Mouse (Mus musculus): Measurements from ENCODE around the gene Glis1. TPM values are rescaled to one million over a fixed set of nuclear protein-coding genes. Genes with fewer than 3 reads are reported as not detected.

Gene Glis1
- polyA plus RNA-seq, 2 experiments, result 0.10 to 0.35 TPM

DNA sequence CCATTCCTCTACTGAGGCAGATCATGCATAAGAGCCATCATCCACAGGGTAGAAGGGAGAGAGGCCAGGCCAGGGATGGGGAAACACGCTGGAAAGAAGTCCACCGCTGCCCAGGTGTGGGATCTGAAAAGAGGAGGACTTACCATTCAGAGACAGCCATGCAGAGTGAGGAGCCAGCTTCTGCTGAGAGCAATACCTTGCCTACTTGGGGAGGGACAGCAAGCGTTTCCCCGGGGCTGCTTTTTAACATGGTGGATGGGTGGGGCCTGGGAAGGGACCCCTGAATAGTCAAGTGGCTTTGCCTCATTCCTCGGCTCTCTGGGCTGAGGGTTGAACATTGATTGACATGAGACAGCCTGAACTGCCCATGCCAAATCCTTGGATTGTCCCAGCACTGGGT, 85.7 kb downstream of the Glis1 start:
- no peaks in the 10 kb centered on the region for H3K27me3 ChIP-seq (ENCODE audit: control insufficient read depth, insufficient read depth, low read length)
- ATAC-seq (ENCODE audit: insufficient read depth), result no peak
- H3K27ac ChIP-seq, result no peak overlapping the region
- no peak overlapping the region for H3K4me3 ChIP-seq (ENCODE audit: insufficient read depth in 1 of 2, low read depth in 2 of 2, low read length in 2 of 2)
- no peak for DNase-seq (ENCODE audit: low read depth in 3 of 3, low spot score in 3 of 3)
- no peaks in the 10 kb centered on the region for H3K4me1 ChIP-seq (replicated peaks; ENCODE audit: control insufficient read depth in 2 of 2, insufficient read depth in 2 of 2, low read length in 1 of 2)
- no peak for TF ChIP-seq CTCF (IDR thresholded peaks at IDR 0.05; ENCODE audit: low read depth)
- no peak for TF ChIP-seq EP300 (IDR thresholded peaks at IDR 0.05; ENCODE audit: low read depth)
- H3K9ac ChIP-seq (replicated peaks), result no peak overlapping the region
- H3K36me3 ChIP-seq (replicated peaks; ENCODE audit: control insufficient read depth, insufficient read depth, low read depth), result no peaks in the 10 kb centered on the region
- no peaks in the 10 kb centered on the region for H3K9me3 ChIP-seq (ENCODE audit: control insufficient read depth, low read length)
- no peak overlapping the region for H3K4me2 ChIP-seq (ENCODE audit: low read depth)
- WGBS (ENCODE audit: insufficient replicate concordance), result 66% methylated on average over 5 of the region's 5 CpGs

DNA sequence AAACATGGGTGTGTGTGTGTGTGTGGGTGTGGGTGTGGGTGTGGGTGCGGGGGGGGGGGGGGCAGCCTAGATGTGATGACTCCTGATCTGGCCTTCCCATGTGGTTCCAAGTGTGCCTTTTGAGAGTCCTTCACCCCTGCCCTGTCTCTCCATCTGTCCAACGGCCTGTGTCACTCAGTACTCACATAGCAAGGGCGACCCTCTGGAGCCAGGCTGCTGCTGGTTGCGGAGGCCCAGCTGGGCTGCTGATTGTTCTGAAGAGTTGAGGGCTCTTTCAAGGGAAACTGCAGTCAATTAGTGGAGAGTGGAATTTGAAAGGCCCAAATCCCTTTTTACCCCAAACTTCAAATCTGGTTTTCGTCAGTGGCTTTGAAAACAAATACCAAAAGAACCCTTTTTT, 86.4 kb downstream of the Glis1 start:
- no peak overlapping the region for H3K27ac ChIP-seq
- no peak for ATAC-seq (ENCODE audit: insufficient read depth)
- WGBS (ENCODE audit: insufficient replicate concordance), result 71% methylated on average over 4 of the region's 5 CpGs

DNA sequence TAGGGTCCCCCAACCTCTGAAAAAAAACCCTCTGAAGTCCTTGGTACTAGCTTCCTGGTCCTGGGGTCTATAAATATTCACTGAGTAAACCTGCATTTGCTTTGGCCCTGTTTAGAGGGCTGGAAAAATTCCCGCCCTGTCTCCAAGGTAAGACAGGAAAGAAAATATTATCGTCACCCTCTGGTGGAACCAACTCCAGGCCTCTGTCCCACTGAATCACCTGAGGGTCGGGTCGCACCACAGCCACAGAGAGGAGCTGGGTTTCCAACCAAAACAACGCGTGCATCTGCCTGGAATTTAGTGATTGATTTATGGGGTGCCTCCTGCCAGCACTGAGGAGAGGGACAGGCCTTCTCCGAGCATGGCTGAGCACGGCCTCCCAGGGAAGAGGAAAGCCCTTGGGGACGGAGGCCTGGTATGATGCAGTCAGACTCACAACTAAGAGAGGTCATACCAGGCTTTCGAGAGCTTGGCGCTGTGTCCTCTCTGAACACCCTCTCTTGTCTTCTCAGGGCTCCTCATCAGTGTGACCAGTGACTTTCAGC, 89.3 kb downstream of the Glis1 start:
- Histone ChIP-seq H3K9me3 (ENCODE audit: control insufficient read depth, low read length) (no peaks in the 10 kb centered on the region), H3K4me2 (ENCODE audit: low read depth) (no peak overlapping the region), H3K4me1 (replicated peaks; ENCODE audit: control insufficient read depth in 2 of 2, insufficient read depth in 2 of 2, low read length in 1 of 2) (no peaks in the 10 kb centered on the region), H3K9ac (replicated peaks) (no peak overlapping the region), H3K36me3 (replicated peaks; ENCODE audit: control insufficient read depth, insufficient read depth, low read depth) (no peaks in the 10 kb centered on the region), H3K4me3 (ENCODE audit: insufficient read depth in 1 of 2, low read depth in 2 of 2, low read length in 2 of 2) (no peak overlapping the region), H3K27me3 (ENCODE audit: control insufficient read depth, insufficient read depth, low read length) (no peaks in the 10 kb centered on the region), H3K27ac (no peak overlapping the region)
- no peak for TF ChIP-seq EP300 (IDR thresholded peaks at IDR 0.05; ENCODE audit: low read depth)
- TF ChIP-seq CTCF (IDR thresholded peaks at IDR 0.05; ENCODE audit: low read depth), result no peak
- ATAC-seq (ENCODE audit: insufficient read depth) (no peak), DNase-seq (ENCODE audit: low read depth in 3 of 3, low spot score in 3 of 3) (no peak)
- 53% methylated on average over 11 of the region's 11 CpGs for WGBS (ENCODE audit: insufficient replicate concordance)

More for the DNA sequence above, 86.4 kb downstream of the Glis1 start:
- no peaks in the 10 kb centered on the region for H3K4me1 ChIP-seq (replicated peaks; ENCODE audit: control insufficient read depth in 2 of 2, insufficient read depth in 2 of 2, low read length in 1 of 2)
- no peak overlapping the region for H3K9ac ChIP-seq (replicated peaks)
- DNase-seq (ENCODE audit: low read depth in 3 of 3, low spot score in 3 of 3), result no peak
- TF ChIP-seq CTCF (IDR thresholded peaks at IDR 0.05; ENCODE audit: low read depth) (no peak), EP300 (IDR thresholded peaks at IDR 0.05; ENCODE audit: low read depth) (no peak)
- H3K4me3 ChIP-seq (ENCODE audit: insufficient read depth in 1 of 2, low read depth in 2 of 2, low read length in 2 of 2), result no peak overlapping the region
- H3K27me3 ChIP-seq (ENCODE audit: control insufficient read depth, insufficient read depth, low read length), result no peaks in the 10 kb centered on the region
- no peaks in the 10 kb centered on the region for H3K9me3 ChIP-seq (ENCODE audit: control insufficient read depth, low read length)
- H3K36me3 ChIP-seq (replicated peaks; ENCODE audit: control insufficient read depth, insufficient read depth, low read depth), result no peaks in the 10 kb centered on the region
- no peak overlapping the region for H3K4me2 ChIP-seq (ENCODE audit: low read depth)

DNA sequence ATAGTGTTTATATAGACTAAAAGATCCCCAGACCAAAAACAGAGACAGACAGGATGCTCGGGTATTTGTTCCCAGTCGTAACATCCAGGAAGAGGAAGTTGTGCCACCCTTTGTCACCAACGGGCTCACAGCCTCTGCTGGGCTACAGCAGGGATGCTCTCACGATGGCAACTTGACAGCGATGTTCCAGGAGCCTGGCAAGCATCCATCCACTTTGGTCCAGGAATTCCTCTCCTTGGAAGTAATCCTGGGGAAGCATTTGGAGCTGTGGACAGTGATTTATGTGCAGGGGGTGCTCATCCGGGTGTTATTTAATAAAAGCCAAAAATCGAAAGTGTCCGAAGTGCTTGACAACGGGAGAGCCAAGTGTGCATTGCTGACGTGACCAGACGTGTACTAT, 100.7 kb downstream of the Glis1 start:
- Histone ChIP-seq H3K36me3 (replicated peaks; ENCODE audit: control insufficient read depth, insufficient read depth, low read depth) (no peaks in the 10 kb centered on the region), H3K9me3 (ENCODE audit: control insufficient read depth, low read length) (no peaks in the 10 kb centered on the region), H3K27ac (no peak overlapping the region), H3K27me3 (ENCODE audit: control insufficient read depth, insufficient read depth, low read length) (no peaks in the 10 kb centered on the region), H3K4me3 (ENCODE audit: insufficient read depth in 1 of 2, low read depth in 2 of 2, low read length in 2 of 2) (no peak overlapping the region), H3K4me2 (ENCODE audit: low read depth) (no peak overlapping the region), H3K4me1 (replicated peaks; ENCODE audit: control insufficient read depth in 2 of 2, insufficient read depth in 2 of 2, low read length in 1 of 2) (no peaks in the 10 kb centered on the region), H3K9ac (replicated peaks) (no peak overlapping the region)
- 51% methylated on average over 11 of the region's 11 CpGs for WGBS (ENCODE audit: insufficient replicate concordance)
- ATAC-seq (ENCODE audit: insufficient read depth), result no peak
- no peak for DNase-seq (ENCODE audit: low read depth in 3 of 3, low spot score in 3 of 3)
- no peak for TF ChIP-seq EP300 (IDR thresholded peaks at IDR 0.05; ENCODE audit: low read depth)
- no peak for TF ChIP-seq CTCF (IDR thresholded peaks at IDR 0.05; ENCODE audit: low read depth)

DNA sequence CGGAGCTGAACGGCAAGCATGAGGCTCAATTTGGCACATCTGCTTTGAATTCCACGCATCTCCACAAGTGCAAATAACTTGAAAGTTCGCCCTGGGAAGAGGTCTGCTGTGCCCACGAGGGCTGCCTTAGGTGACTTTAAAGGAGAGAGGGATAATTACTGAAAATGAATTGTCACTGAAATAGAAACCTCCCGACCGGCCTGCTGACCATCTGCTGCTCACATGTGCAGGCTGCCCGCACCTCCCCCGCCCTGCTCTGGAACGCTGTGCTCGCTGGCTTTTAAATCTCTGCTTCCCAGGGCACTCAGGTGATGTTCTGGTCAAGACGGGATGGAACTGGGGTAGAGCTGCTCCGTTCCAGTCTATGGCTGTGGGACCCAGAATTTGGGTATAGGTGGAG, 103.7 kb downstream of the Glis1 start:
- no peak for TF ChIP-seq EP300 (IDR thresholded peaks at IDR 0.05; ENCODE audit: low read depth)
- TF ChIP-seq CTCF (IDR thresholded peaks at IDR 0.05; ENCODE audit: low read depth), result no peak
- Histone ChIP-seq H3K4me1 (replicated peaks; ENCODE audit: control insufficient read depth in 2 of 2, insufficient read depth in 2 of 2, low read length in 1 of 2) (no peaks in the 10 kb centered on the region), H3K4me2 (ENCODE audit: low read depth) (no peak overlapping the region), H3K9me3 (ENCODE audit: control insufficient read depth, low read length) (no peaks in the 10 kb centered on the region), H3K27ac (no peak overlapping the region), H3K36me3 (replicated peaks; ENCODE audit: control insufficient read depth, insufficient read depth, low read depth) (no peaks in the 10 kb centered on the region), H3K9ac (replicated peaks) (no peak overlapping the region), H3K4me3 (ENCODE audit: insufficient read depth in 1 of 2, low read depth in 2 of 2, low read length in 2 of 2) (no peak overlapping the region), H3K27me3 (ENCODE audit: control insufficient read depth, insufficient read depth, low read length) (no peaks in the 10 kb centered on the region)
- no peak for ATAC-seq (ENCODE audit: insufficient read depth)
- 63% methylated on average over 13 of the region's 13 CpGs for WGBS (ENCODE audit: insufficient replicate concordance)
- DNase-seq (ENCODE audit: low read depth in 3 of 3, low spot score in 3 of 3), result no peak

Data from liver, embryonic 14.5 days (tissue).